Mouse (Mus musculus) cerebellum, postnatal 4 days (tissue): ENCODE measurements around the gene Tbl1xr1.

Experiments
- DNase-seq, 2 experiments: peaks; one replicate each; pipeline ENCODE4 v3.0.0; 2022; ENCODE audit warnings: low spot score in 2 of 2, mixed read lengths in 1 of 2

Tbl1xr1 gene

DNA sequence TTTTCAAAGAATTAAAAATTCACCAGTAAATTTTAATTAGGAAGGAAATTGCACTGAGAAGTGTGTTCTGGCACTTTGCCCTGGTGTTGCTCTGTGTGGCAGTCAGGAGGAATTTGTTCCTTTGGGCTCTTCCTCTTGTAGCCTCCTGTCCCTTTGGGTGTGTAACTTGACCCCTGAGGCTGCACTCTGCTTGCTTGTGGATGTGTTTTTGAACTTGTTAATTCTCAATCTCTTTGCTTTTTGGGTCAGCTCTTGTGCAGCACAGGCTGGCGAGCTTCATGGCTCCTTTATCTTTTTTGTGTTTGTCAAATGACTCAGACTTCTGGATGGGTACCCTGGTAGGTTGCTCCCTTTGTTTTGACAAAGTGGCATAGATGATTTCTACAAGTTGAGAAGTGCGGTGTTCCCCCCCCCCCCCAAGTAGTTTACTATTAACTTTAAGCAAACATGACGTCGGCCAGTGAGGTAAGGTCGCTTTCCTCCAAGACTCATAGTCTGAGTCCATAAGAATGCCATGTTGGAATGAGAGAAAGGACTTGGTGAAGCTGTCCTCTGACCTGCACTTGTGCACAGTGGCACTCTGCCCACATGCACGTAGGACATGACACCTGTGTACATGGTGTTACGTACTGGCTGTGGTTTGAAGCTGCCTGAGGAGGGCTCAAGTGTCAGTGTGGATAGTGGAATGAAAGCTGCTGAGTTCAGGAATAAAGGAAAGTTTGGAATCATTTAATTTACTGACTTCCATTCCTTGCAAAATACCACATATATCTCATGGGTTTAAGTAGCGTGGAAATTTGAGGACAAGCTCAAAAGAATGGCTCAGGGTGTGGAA is 14.2 kb downstream of the Tbl1xr1 start:
- DNase-seq, result no peak

DNA sequence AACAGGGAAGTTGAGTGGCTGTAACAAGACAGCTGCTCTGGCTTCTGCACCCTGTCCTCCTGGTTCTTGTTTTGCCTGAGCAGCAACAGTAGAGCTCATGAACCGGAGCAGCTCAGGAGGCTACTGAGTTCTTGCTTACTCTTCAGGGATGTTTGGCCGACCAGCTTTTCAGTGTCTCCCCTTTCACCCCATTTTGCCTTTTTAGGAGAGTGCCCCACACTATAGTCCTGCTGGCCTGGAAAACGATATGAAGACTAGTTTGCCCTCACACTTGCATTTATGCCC is 14.8 kb downstream of the Tbl1xr1 start:
- no peak for DNase-seq

DNA sequence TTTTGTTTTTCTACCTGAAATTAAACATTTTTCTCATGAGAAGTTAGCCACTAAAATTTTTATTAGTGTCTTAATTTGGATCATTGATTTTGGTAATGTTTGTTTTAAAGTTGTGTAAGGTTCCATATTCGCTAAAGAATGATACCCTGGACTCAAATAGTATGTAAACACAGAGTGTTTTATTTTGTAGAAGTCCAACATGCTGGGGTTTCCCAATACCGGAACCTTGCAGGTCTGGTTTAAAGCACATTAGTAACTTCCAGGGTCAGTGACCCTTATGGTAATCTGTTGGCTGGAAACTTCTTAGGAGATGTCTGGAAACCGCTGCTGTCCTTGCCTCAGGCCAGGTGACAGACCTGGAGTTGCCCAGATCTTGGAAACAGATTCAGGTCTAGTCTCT is 15.2 kb downstream of the Tbl1xr1 start:
- DNase-seq, result no peak

DNA sequence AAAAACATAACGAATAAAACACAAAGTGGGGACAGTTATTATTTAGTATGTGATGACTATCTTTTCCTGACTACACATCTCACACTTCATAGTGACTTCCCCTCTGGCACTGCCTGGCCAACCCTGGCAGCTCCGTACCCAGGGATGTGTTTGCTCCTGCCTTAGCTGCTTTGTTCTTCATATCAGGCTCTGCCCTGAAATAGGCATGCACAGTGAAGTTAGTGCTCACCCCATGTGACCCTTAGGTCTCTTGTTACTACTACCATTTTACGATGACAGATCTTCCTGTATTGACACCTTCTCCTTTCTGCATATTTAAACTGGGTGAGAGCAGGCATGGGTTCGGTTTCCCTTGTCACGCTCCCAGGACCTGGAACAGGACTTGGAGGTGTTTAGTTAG is 16.3 kb downstream of the Tbl1xr1 start:
- no peak for DNase-seq

DNA sequence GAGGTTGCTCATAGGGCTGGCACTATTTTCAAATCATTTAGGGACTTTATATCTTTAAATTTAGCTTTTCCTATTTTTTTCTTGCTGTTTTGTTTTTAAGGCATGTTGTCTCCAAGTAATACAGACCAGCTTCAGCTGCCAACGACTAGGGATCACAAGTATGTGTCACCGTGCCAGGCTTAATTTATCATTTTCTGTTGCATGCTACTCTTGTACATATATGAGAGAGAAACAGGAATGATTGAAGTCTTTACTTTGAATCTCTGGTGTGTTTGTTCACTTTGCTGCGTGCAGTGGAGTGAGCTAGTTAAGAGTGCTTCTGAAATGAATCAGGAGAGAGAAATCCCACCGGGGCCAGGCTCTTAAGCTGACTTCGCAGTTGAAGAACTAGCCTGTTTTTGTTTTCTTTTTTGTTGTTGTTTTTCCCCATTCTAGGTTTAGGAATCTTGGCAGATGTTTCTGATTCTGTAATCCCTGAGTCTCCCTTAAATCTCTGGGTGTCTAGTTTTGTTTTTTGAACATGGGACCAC is 27.6 kb downstream of the Tbl1xr1 start:
- no peak for DNase-seq

DNA sequence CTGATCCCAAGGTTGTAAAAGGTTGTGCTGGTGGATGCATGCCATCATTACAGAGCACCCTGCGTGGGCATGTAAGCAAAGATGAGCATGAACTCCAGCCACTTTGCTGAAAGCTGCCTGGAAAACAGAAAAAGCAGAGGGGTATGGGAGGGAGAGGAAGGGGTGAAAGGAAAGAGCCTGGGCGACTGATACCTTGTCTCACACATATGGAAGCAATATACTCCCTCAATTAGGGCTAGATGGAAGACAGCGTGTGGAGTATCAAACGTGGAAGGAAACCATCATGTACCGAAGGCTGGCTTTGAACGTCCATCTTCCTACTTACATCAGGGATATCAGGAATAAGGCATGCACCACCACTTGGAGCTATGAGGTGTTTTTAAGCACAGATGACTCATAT is 29.0 kb downstream of the Tbl1xr1 start:
- DNase-seq, result no peak

DNA sequence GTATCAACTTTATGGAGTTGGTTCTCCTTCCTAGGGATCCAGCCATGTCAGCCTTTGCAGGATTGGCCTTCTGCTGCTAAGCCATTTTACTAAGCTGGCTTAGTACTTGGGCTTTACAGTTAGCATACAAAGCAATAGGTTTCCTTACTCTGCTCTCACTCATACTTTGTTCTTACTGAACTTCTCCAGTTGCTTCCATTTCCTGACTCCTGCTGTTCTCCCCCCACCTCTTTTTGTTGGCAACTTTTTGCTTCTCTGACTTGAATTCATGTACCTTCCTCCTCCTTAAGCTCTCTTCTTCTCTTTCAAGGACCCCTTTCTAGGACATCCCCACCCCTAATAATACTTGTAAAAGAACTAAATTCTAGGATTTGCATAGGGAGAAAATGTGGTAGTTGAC is 31.6 kb downstream of the Tbl1xr1 start:
- no peak for DNase-seq

DNA sequence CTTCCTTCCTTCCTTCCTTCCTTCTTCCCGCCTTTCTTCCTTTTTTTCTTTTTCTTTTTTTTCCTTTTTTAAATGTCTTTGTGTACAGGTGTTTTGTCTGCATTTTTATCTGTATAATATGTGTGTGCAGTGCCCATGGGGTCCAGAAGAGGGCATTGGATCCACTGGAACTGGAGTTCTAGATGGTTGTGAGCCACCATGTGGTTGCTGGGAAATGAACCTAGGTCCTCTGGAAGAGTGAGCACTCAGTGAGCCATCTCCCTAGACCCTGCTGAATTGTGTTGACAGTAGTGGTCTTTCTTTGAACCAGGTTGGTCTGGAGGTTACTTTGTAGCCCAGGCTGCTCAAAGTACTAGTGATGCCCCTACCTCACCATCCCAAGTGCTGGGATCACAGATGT is 33.2 kb downstream of the Tbl1xr1 start:
- no peak for DNase-seq

DNA sequence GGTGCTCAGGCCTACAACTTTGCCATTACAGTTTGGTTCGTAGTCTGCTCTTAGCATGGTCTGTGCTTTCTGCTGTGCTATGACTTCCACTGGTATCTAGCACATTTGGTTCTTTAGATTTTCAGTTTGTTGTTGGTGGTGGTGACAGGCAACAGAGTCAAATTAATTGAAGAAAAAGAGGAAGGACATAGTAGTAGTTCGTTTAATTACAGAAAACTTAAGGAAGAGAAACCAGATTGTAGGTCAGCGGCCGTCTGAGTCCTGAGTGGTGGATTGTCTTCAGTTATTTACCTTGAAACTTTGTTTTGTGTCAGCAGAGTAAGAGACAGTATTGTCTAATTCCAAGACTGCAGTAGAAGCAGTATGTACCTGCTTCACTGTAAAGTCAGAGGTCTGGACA is 37.3 kb downstream of the Tbl1xr1 start:
- no peak for DNase-seq

DNA sequence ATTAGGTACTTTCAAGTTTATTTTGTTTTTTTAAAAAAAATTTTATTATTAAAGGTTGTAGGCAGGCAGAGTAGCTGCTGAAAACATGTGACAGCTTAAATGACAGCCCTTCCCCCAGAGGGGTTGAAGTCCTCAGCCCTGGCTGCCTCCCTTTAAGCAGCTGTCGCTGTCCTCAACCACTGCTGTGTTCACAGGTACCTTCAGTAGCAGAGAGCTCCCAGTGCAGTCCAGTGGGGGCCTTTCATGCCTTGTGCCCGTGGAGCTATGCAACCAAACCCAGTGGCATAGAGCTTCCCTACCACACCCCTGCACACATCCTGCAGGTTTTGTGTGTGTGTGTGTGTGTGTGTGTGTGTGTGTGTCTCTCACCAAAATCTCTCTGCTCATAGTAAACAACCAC is 38.8 kb downstream of the Tbl1xr1 start:
- no peak for DNase-seq

DNA sequence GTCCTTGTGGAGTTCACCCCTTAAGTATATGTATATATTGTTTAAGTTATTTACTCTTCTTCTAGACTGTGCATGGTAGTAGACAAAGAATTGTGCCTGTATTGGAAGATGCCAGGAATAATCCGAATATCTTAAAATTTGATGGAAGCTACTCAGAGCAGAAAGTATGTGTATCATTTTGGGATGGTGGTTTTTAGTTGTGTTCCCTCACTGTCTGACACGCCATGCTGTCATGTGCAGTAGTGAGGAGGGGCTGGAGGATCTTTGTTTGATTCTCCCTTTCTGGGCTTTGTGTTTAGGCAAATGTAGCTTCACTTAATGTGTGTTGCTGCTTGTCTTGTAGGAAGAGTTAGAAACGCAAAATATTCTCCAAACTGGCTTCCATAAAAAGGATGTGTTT is 39.2 kb downstream of the Tbl1xr1 start:
- no peak for DNase-seq

DNA sequence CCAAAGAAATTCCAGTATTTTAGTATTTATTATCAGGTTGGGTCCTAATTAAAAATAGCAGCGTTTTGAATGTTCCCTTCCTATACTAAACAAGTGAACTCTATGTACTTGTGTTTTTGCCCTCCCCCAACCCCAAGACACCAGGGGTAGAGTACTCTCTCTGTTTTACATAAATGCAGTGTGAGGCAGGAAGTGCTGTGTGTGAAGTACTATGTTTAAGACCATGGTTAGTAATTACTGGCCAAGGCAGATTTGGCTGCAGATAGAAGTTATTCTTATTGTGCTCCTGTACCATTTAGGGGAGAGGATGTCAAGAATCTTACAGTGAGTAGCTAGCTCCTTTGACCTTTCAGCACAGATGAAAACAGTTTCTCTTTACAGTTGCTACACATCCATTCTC is 39.7 kb downstream of the Tbl1xr1 start:
- DNase-seq, result no peak

- DNase-seq, result no peak
Measured at GRCm38 (mm10) chr3:22121741-22122140, 45.3 kb downstream of the Tbl1xr1 start.

DNA sequence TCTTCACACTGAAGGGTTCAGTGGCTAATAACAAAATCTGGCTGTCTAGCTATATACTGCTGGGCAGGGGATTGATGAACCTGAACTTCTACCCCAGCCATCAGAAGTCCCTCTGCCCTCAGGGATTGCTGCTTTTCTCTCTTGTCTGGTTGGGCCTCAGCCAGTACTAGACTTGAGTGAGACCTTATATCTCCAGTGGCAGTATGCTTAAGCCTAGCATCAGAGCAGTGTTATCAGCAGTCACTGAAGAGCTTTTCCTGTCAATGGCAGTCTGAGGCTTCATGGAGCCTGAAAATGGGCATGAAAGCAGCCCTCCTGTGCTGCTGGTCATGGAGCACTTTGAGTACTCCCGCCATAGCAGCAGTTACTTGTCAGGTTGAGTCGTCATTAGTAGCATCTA is 46.7 kb downstream of the Tbl1xr1 start:
- DNase-seq, result no peak

DNA sequence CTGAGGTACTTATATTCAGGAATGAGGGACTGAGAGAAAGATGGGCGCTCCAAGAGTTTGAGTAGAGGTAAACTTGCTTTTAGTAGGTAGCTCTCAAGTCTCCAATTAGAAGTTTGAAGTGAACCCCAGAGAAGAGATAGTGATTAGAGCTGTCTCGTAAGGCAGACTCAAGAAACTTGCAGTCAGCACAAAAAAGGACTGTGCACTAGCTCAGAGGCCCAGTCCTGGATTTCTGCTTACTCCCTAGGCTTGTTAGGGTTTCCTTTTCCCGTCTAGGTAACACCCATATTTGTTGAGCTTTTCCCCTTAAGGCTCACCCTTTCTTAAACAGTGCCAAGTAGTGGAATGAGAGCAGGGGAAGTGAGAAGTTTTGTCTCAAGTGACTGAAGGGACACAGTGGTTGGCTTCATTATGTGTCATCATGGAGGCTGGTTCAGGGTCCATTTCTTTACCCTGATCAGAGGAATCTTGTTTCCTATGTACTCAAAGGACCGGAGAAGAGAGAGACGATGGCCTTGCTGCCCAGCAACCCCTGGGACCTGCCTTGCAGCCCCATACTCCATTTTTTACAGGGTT is 49.9 kb downstream of the Tbl1xr1 start:
- no peak for DNase-seq

- no peak for DNase-seq
Measured at GRCm38 (mm10) chr3:22131277-22131676, 54.8 kb downstream of the Tbl1xr1 start.

DNA sequence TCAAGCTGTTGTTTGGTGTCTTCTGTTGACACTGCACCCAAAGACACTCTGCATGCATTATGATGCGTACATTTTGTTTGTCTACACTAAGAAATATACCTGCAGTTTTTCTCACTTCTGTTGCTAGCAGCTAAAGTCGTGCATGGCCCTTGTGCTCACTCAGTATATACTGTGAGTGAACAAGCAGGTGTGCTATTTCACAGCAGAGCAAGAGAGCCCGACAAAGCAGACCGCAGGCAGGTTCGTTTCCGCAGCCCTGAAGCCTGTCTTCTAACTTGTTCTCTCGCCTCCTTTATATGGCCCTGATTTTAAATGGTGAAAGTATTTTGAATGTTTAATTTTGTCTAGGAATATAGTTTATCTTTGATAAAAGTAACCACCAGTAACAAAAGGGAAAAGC is 57.2 kb downstream of the Tbl1xr1 start:
- no peak for DNase-seq

GRCm38 (mm10) chr3:22137793-22138579 is 61.5 kb downstream of the Tbl1xr1 start:
- no peak for DNase-seq

DNA sequence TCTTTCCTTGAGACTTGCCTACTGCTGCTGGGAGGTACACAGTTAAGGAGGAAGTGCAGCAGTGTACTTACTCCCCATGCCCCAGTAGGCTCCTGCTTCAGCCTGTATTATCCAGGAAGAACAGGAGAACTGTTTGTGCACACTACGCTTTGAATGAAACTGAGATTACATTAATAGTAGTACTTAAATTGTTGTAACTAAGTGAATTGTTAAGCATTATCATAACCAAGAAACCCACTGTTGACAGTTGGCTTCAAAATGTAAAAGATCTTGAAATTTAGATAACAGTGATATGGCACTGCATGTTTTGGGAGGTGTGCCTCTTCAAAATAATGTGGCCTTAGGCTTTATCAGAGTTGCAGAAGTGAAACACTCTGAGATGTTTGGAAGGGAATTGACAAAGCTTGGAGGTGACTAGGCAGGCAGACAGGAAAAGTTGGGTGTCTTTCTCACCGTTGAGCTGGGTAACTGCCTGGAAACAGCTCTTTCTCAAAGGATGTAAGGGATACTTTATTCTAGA is 62.2 kb downstream of the Tbl1xr1 start:
- DNase-seq, result no peak

- no peak for DNase-seq
Measured at GRCm38 (mm10) chr3:22140111-22140658, 63.7 kb downstream of the Tbl1xr1 start.

GRCm38 (mm10) chr3:22141984-22142719 is 65.7 kb downstream of the Tbl1xr1 start:
- no peak for DNase-seq
